Mouse (Mus musculus) liver, embryonic 12.5 days (tissue): Measurements from ENCODE around the gene Adgrb3. TPM values are rescaled to one million over a fixed set of nuclear protein-coding genes. Genes with fewer than 3 reads are reported as not detected.

Experiments
- ATAC-seq: fragments of 200-750 bp; cut with Nextera tagmentation; 2 replicates; pipeline ENCODE4 v1.8.0; 2017; ENCODE audit warnings: moderate number of reproducible peaks, mild to moderate bottlenecking, moderate library complexity
- H3K27ac ChIP-seq: fragments of 300-500 bp; sonication (generic); 2 replicates; pipeline ENCODE4 v1.5.1; 2016; ENCODE audit warnings: mild to moderate bottlenecking
- H3K27me3 ChIP-seq: fragments of 300-500 bp; sonication (generic); replicated peaks from 2 replicates; pipeline ENCODE4 v1.6.1; 2016; ENCODE audit warnings: mild to moderate bottlenecking, moderate library complexity
- H3K36me3 ChIP-seq: fragments of 300-500 bp; sonication (generic); 2 replicates; pipeline ENCODE4 v1.6.1; 2016; ENCODE audit warnings: mild to moderate bottlenecking, moderate library complexity
- H3K4me1 ChIP-seq: fragments of 300-500 bp; sonication (generic); 2 replicates; pipeline ENCODE4 v1.6.1; 2016
- H3K4me2 ChIP-seq: fragments of 300-500 bp; sonication (generic); 2 replicates; pipeline ENCODE4 v1.6.1; 2016; ENCODE audit warnings: mild to moderate bottlenecking, moderate library complexity
- H3K4me3 ChIP-seq: fragments of 300-500 bp; sonication (generic); 2 replicates; pipeline ENCODE4 v1.5.1; 2016; ENCODE audit warnings: mild to moderate bottlenecking, moderate library complexity
- H3K9ac ChIP-seq: fragments of 300-500 bp; sonication (generic); 2 replicates; pipeline ENCODE4 v1.6.1; 2016; ENCODE audit warnings: mild to moderate bottlenecking, moderate library complexity
- H3K9me3 ChIP-seq: fragments of 300-500 bp; sonication (generic); replicated peaks from 2 replicates; pipeline ENCODE4 v1.6.1; 2016; ENCODE audit warnings: mild to moderate bottlenecking, moderate library complexity
- WGBS: fragments of 180-500 bp; shearing (Covaris S2); methylation state at CpG from one replicate; pipeline ENCODE4 v1.1.7; 2016; ENCODE audit not compliant: insufficient replicate concordance; 5-methylcytosine and 5-hydroxymethylcytosine counted together
- polyA plus RNA-seq: library from polyadenylated mRNA; unstranded; fragments of >200 nt; fragmentation: Nextera tagmentation; extraction: Ambion mirVana; gene quantifications from 2 replicates; pipeline ENCODE4 v1.2.1, GENCODE M21; 2016

The Adgrb3 gene
- polyA plus RNA-seq, 1 experiment from 2014 or later, result 0.07 TPM

GRCm38 (mm10) chr1:25355486-25355885 is 474.0 kb downstream of the Adgrb3 start:
- Histone ChIP-seq H3K36me3 (no peaks in the 10 kb centered on the region), H3K9me3 (peaks cover 4% of the 10 kb centered on the region; the same call in 1 of the 2 replicates), H3K4me2 (no peak overlapping the region), H3K4me3 (no peak overlapping the region), H3K9ac (no peak overlapping the region), H3K27me3 (no peaks in the 10 kb centered on the region), H3K27ac (no peak overlapping the region), H3K4me1 (no peaks in the 10 kb centered on the region)
- no peak for ATAC-seq
- WGBS, result 67% methylated on average over 5 of the region's 5 CpGs

- H3K36me3 ChIP-seq, result no peaks in the 10 kb centered on the region
- H3K9me3 ChIP-seq, result no peaks in the 10 kb centered on the region
- no peaks in the 10 kb centered on the region for H3K27me3 ChIP-seq
- no peak for ATAC-seq
- no peak overlapping the region for H3K9ac ChIP-seq
- H3K4me1 ChIP-seq, result no peaks in the 10 kb centered on the region
- H3K27ac ChIP-seq, result no peak overlapping the region
- H3K4me3 ChIP-seq, result no peak overlapping the region
- no peak overlapping the region for H3K4me2 ChIP-seq
These were observed 484.6 kb downstream of the Adgrb3 start for GRCm38 (mm10) chr1:25344876-25345275.

GRCm38 (mm10) chr1:25325406-25325805 is 504.1 kb downstream of the Adgrb3 start:
- no peak for ATAC-seq
- WGBS, result 66% methylated on average over 2 of the region's 2 CpGs

GRCm38 (mm10) chr1:25317142-25317541 is 512.4 kb downstream of the Adgrb3 start:
- H3K9ac ChIP-seq, result no peak overlapping the region
- no peaks in the 10 kb centered on the region for H3K4me1 ChIP-seq
- no peak for ATAC-seq
- H3K9me3 ChIP-seq, result no peaks in the 10 kb centered on the region
- no peaks in the 10 kb centered on the region for H3K27me3 ChIP-seq
- no peaks in the 10 kb centered on the region for H3K36me3 ChIP-seq
- H3K4me2 ChIP-seq, result no peak overlapping the region
- H3K27ac ChIP-seq, result no peak overlapping the region
- H3K4me3 ChIP-seq, result no peak overlapping the region

More at GRCm38 (mm10) chr1:25325406-25325805, 504.1 kb downstream of the Adgrb3 start:
- H3K9ac ChIP-seq, result no peak overlapping the region
- no peak overlapping the region for H3K27ac ChIP-seq
- H3K27me3 ChIP-seq, result no peaks in the 10 kb centered on the region
- no peak overlapping the region for H3K4me3 ChIP-seq
- no peaks in the 10 kb centered on the region for H3K36me3 ChIP-seq
- no peaks in the 10 kb centered on the region for H3K9me3 ChIP-seq
- no peaks in the 10 kb centered on the region for H3K4me1 ChIP-seq
- H3K4me2 ChIP-seq, result no peak overlapping the region

- Histone ChIP-seq H3K27ac (no peak overlapping the region), H3K4me3 (no peak overlapping the region), H3K9me3 (no peaks in the 10 kb centered on the region), H3K27me3 (no peaks in the 10 kb centered on the region), H3K36me3 (no peaks in the 10 kb centered on the region), H3K4me1 (no peaks in the 10 kb centered on the region), H3K4me2 (no peak overlapping the region), H3K9ac (no peak overlapping the region)
- no peak for ATAC-seq
- 62% methylated on average over 2 of the region's 2 CpGs for WGBS
These were observed 517.2 kb downstream of the Adgrb3 start for GRCm38 (mm10) chr1:25312344-25312743.

- Histone ChIP-seq H3K9ac (no peak overlapping the region), H3K27ac (no peak overlapping the region), H3K9me3 (no peaks in the 10 kb centered on the region), H3K27me3 (no peaks in the 10 kb centered on the region), H3K4me1 (no peaks in the 10 kb centered on the region), H3K36me3 (no peaks in the 10 kb centered on the region), H3K4me3 (no peak overlapping the region), H3K4me2 (no peak overlapping the region)
- no peak for ATAC-seq
- WGBS, result 26% methylated on average over 2 of the region's 2 CpGs
These were observed 519.4 kb downstream of the Adgrb3 start for GRCm38 (mm10) chr1:25310066-25310465.

GRCm38 (mm10) chr1:25281471-25281870 is 548.0 kb downstream of the Adgrb3 start:
- H3K36me3 ChIP-seq, result no peaks in the 10 kb centered on the region
- H3K27me3 ChIP-seq, result no peaks in the 10 kb centered on the region
- no peak overlapping the region for H3K9ac ChIP-seq
- H3K4me2 ChIP-seq, result no peak overlapping the region
- H3K4me1 ChIP-seq, result no peaks in the 10 kb centered on the region
- 70% methylated on average over 8 of the region's 8 CpGs for WGBS
- H3K27ac ChIP-seq, result no peak overlapping the region
- no peaks in the 10 kb centered on the region for H3K9me3 ChIP-seq
- no peak overlapping the region for H3K4me3 ChIP-seq
- ATAC-seq, result no peak

- Histone ChIP-seq H3K4me3 (no peak overlapping the region), H3K27me3 (no peaks in the 10 kb centered on the region), H3K27ac (no peak overlapping the region), H3K9me3 (0 out of 2 replicates have a peak, but pooled peaks cover 3% of the 10 kb centered on the region), H3K4me1 (no peaks in the 10 kb centered on the region), H3K4me2 (no peak overlapping the region), H3K9ac (no peak overlapping the region), H3K36me3 (no peaks in the 10 kb centered on the region)
- no peak for ATAC-seq
These were observed 578.9 kb downstream of the Adgrb3 start for GRCm38 (mm10) chr1:25250562-25250961.

GRCm38 (mm10) chr1:25242436-25242835 is 587.1 kb downstream of the Adgrb3 start:
- no peaks in the 10 kb centered on the region for H3K27me3 ChIP-seq
- no peak for ATAC-seq
- H3K27ac ChIP-seq, result no peak overlapping the region
- no peaks in the 10 kb centered on the region for H3K36me3 ChIP-seq
- H3K9ac ChIP-seq, result no peak overlapping the region
- no peak overlapping the region for H3K4me3 ChIP-seq
- 61% methylated on average over 6 of the region's 6 CpGs for WGBS
- no peak overlapping the region for H3K4me2 ChIP-seq
- 0 out of 2 replicates have a peak, but pooled peaks cover 3% of the 10 kb centered on the region for H3K9me3 ChIP-seq
- no peaks in the 10 kb centered on the region for H3K4me1 ChIP-seq

- ATAC-seq, result no peak
- WGBS, result 32% methylated on average over 7 of the region's 7 CpGs
- Histone ChIP-seq H3K4me3 (no peak overlapping the region), H3K9ac (no peak overlapping the region), H3K27me3 (no peaks in the 10 kb centered on the region), H3K9me3 (no peaks in the 10 kb centered on the region), H3K27ac (no peak overlapping the region), H3K4me1 (no peaks in the 10 kb centered on the region), H3K36me3 (no peaks in the 10 kb centered on the region), H3K4me2 (no peak overlapping the region)
These were observed 600.2 kb downstream of the Adgrb3 start for GRCm38 (mm10) chr1:25229245-25229750.

GRCm38 (mm10) chr1:25228381-25229244 is 600.9 kb downstream of the Adgrb3 start:
- Histone ChIP-seq H3K27ac (no peak overlapping the region), H3K27me3 (no peaks in the 10 kb centered on the region), H3K4me1 (no peaks in the 10 kb centered on the region), H3K9me3 (no peaks in the 10 kb centered on the region), H3K4me2 (peak overlapping the region; percentile 12; the same call in 1 of the 2 replicates), H3K9ac (no peak overlapping the region), H3K36me3 (no peaks in the 10 kb centered on the region), H3K4me3 (no peak overlapping the region)
- WGBS, result 6% methylated on average over 37 of the region's 37 CpGs
- ATAC-seq, result no peak

- no peak overlapping the region for H3K4me3 ChIP-seq
- H3K4me2 ChIP-seq, result no peak overlapping the region
- no peak overlapping the region for H3K27ac ChIP-seq
- no peak for ATAC-seq
- no peak overlapping the region for H3K9ac ChIP-seq
- no peaks in the 10 kb centered on the region for H3K36me3 ChIP-seq
- no peaks in the 10 kb centered on the region for H3K4me1 ChIP-seq
- H3K9me3 ChIP-seq, result no peaks in the 10 kb centered on the region
- H3K27me3 ChIP-seq, result no peaks in the 10 kb centered on the region
- WGBS, result 42% methylated on average over 3 of the region's 3 CpGs
These were observed 601.6 kb downstream of the Adgrb3 start for GRCm38 (mm10) chr1:25227880-25228279.
